Mouse (Mus musculus): ENCODE data around the gene Ccdc13. TPM values are rescaled to one million over a fixed set of nuclear protein-coding genes. Genes with fewer than 3 reads are reported as not detected.

Ccdc13 gene
- total RNA-seq, 2 experiments from 2014 or later, result 5.5 to 5.9 TPM

DNA sequence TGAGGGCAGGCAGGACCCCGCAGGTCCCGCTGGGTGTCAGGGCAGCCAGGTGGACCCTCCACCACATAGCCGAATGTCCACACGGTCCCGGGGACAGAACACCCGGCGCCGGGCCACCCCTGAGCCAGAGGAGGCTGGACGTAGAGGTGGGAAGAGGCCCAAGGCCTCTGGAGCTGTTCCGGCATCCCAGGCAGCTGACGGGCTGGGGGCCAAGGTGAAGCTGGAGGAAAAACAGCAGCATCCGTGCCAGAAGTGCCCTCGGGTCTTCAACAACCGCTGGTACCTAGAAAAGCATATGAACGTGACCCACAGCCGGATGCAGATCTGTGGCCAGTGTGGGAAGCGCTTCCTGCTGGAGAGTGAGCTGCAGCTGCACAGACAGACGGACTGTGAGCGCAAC lies 75.5 kb downstream of the Ccdc13 start:
- intact Hi-C loops (cut with DNase I), result loop anchor here (5.0 kb wide), 1 partner anchor 64 kb away; no protein-coding TSS in a partner anchor
- no peak for DNase-seq (ENCODE audit: low spot score in 2 of 2)

DNA sequence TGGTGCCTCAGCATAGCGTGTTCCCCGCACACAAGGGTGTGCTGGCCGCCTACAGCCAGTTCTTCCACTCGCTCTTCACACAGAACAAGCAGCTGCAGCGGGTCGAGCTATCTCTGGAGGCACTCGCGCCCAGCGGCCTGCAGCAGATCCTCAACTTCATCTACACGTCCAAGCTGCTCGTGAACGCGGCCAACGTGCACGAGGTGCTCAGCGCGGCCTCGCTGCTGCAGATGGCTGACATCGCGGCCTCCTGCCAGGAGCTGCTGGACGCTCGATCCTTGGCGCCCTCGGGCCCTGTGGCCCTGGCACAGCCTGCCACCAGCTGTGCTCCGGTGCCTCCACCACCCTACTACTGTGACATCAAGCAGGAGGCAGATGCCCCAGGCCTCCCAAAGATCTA lies 76.5 kb downstream of the Ccdc13 start:
- DNase-seq (ENCODE audit: low spot score in 2 of 2), result no peak
- intact Hi-C loops (cut with DNase I), result loop anchor here (5.0 kb wide), 1 partner anchor 65 kb away; no protein-coding TSS in a partner anchor

DNA sequence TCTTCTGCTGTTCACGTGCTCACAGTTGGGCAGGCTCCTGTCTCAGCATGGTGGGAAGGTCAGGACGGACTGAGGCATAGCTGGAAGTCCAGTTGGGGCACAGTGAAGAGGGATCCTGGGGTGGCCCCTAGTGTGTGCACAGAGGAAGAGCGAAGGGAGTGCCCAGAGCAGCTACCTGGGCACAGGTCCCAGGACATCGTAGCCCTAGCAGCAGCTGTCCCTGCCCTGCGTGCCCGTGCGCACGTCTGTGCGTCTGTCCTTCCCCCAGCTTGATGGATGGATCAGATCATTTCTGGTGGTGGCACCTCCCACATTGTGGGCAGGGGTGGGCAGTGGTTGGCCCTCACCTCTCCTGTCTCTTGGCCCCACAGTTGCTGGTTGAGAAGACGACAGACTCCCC lies 77.0 kb downstream of the Ccdc13 start:
- no peak for DNase-seq (ENCODE audit: low spot score in 2 of 2)
- intact Hi-C loops (cut with DNase I), result loop anchor here (5.0 kb wide), 1 partner anchor 65 kb away; no protein-coding TSS in a partner anchor

DNA sequence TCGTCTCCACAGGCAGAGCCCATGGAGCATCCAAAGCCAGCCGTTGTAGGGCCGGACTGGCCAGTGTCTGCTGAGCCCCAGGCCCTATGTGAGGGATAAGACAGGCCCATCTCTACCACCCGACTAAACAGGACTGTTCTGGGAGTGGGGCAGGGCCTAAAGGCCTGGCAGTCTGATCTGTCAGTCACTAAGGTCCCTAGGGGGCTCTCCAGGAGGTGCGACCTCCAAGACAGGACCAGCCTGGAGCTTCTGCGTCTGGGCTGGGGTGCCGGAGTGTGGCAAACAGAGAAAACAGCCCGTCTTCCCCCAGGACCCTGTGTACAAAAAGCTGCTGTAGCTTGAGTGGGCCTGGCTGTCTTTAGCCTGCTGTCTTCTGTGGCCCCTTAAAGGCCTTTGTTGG lies 77.5 kb downstream of the Ccdc13 start:
- intact Hi-C loops (cut with DNase I), result loop anchor here (5.0 kb wide), 1 partner anchor 66 kb away; no protein-coding TSS in a partner anchor
- no peak for DNase-seq (ENCODE audit: low spot score in 2 of 2)

DNA sequence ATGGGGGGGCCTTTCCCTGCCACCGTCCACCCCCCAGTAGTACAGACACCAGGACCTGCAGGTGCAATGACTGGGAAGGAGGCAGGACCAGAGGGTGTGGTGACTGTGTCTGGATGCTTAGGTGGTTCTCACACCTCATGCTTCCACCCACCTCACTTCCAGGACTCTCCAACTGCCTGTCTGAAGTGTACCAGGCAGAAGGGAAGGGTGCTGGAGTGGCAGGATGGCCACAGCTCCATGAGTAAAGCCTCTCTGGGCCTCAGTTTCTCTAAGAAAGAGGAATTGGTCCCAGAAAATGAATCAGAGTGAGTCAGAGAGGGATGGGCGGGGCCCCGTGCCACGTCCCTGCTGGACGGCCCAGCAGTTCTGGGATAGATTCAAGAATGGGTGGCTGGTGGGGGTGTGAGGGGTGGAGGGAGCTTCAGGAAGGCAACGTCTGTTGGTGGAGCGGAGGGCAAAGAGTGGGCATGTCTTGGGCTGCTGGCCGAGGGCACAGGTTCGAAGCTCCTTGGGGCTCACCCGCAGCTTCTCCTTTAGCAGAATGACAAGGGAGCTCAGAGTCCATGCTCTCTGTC lies 78.1 kb downstream of the Ccdc13 start:
- peak in 1 of 2 experiments; percentile 32 for DNase-seq (ENCODE audit: low spot score in 2 of 2)

DNA sequence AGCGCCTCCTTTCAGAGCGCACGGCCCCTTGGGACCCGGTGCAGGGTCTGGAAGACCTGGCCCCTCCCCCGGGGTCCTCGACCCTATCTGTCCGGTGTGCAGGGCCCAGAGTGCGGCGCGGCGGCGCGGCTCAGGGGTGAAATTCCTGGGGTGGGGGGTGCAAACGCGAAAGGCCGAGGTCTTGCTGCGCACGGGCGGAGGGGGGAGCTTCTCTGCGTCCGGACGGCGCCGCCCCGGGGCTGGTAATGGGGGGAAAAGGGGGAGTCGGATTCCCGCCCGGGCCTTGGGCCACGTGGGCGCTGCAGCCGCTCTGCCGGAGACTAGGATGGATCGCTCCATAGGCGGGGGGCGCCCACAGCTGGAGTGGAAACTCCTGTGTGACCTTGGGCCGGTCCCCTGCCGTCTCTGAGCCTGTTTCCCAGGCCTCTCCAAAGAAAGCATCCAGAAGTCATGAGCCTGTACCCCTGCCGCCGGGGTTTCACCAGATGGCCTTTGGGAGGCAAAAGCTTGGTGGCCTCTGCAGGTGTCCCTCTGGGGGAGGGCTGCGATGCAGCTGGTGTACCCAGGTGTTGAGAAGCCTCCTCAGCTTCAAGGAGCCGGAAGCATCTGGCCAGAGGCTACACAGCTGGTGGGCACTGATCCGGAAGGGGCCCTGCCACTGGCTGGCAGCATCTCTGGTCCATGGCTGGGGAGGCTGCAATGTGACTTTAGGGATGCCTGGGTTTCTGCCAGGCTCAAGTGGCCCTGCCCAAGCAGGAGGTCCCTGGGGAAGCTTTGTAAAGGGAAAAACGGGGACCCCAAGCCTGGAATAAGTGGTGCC lies 78.8 kb downstream of the Ccdc13 start:
- peak in 1 of 2 experiments; percentile 66 for DNase-seq (ENCODE audit: low spot score in 2 of 2)
- intact Hi-C loops (cut with DNase I), result loop anchor here (5.0 kb wide), 1 partner anchor 67 kb away; no protein-coding TSS in a partner anchor

More for the DNA sequence above, 78.1 kb downstream of the Ccdc13 start:
- intact Hi-C loops (cut with DNase I), result loop anchor here (5.0 kb wide), 1 partner anchor 66 kb away; no protein-coding TSS in a partner anchor

DNA sequence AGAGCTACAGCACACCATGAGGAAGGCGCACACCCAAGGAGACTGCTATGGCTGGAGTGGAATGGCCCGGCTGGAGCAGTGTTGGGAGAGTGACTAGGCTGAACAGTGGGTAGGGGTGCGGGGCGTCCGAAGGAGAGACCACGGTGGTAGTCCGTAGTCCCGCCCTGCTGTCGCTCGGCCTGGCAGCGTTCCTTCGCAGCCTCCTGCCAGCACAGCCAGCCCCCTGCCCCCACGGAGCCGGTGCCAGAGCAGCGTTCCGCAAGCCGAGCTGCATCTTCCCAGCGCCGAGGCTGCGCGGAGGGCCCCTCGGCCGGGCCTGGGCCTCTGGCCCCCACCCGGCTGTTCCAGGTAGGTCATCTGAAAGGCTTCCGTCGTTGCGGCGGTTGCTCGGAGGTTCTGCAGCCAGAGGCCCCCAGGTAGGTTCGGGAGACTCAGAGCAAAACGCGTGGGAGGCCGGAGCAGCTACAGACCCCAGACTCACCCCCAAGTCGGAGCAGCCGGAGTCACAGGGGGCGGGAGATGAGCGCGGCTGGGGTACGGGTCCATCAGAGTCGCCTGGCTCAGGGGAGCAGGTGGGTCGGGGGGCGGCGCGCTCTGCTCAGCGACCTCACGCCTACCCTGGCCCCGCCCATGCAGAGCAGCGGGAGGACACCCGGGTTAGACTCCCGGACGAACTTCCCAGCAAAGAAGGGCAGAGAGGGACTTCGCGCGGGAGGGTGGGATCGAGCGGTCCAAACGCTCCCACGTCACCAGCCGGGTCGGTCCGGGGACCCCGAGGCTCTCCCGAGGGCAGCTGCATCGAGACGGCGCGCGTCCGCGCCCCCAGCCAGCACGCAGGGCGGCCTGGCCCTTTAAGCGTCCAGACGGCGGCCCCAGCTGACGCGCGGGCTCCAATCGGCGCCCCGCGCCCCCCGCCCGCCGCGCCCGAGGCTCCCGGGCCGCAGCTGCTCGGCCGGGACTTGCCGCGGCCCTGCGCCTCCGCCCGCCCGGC lies 79.9 kb downstream of the Ccdc13 start, which contains the start of gene Zfp651:
TSS of gene Zfp651 (plus strand) at position 240 of the 991 bp plus-strand sequence.
- intact Hi-C loops (cut with DNase I), result loop anchor here (5.0 kb wide), 1 partner anchor 68 kb away; no protein-coding TSS in a partner anchor
- peak; percentile 80 to 82 for DNase-seq (ENCODE audit: low spot score in 2 of 2)

DNA sequence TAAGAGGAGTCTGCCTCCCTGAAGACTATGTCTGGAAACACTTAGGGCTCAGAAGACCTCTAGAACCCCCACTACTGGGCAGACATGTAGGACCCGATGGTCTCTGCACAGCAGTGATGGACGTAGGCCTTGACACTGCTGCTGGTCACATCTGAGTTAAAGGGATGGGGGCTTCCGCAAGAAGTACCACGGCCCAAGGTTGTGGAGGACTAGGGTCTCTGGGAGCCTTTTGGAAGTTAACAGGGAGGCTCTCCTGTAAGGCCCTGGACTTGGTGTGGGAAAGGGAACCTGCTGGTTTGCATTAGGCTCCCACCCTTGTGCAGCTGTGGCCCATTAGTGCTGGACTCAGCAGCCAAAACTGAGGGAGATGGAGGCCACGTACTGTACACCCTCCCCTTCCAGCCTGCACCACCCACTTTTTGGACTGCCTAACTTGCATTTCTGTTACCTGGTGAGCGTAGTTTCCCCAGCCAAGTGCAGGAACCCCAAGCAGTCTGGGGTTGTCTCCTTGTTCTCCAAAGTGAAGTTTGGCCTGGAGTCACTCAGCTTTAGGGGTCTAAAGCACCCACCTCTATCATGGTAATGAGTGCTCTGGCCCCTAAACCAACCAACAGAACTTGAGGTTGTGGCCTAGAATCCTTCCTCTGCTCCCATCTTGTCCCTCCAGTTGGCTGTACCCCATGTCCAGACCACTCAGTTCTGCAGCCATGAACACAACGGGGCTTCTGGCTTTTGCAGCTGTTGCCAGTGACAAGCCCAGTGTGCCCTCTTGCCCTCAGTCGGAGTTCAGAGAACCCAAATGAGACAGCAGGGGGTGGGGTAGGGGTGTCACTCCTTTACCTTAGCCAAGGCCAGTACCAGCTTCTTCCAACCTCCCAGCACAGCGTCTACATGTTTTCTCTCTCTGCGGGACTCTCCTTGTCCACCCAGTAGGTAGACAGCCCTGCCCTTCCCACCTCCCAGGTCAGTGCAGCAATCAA lies 81.1 kb downstream of the Ccdc13 start:
- intact Hi-C loops (cut with DNase I), result no loop called here
- peak in 1 of 2 experiments; percentile 30 for DNase-seq (ENCODE audit: low spot score in 2 of 2)

DNA sequence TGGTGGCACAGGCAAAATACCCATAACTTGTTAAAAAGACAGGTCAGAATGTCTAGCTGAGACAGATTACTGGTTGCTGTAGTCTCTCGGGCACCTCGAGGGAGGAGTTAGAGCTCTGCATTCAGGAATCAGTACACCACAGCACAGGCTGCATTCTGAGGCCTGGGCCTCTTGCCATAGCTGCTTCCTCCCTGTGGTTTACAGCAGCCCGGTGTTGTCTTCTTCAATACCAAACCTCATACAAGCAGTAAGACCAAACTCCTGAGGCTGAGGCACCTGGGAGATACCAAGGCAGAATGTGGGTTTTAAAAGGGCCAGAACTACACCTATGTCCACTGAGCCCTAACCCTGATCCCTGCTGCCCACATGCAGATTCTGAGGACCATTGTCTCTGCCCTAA lies 81.8 kb downstream of the Ccdc13 start:
- intact Hi-C loops (cut with DNase I), result no loop called here
- peak in 1 of 2 experiments; percentile 40 for DNase-seq (ENCODE audit: low spot score in 2 of 2)

DNA sequence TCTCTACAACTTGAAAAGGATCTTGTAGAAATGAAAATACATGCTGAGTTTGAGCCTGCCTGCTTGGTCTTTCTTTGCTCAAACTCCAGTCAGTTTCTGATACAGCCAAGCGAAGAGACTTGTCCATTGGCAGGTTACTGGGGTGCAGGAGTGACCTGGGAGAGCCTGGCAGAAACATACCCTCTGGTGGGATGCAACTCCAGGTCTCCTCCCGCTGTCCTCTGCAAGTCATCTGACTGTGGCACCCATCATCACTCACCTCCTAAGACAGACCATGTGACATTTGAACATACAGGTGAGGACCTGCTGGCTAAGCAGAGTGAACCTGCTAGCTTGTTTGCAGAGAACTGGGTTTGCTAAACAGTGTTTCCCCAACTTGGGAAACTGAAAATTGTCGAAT lies 82.5 kb downstream of the Ccdc13 start:
- no peak for DNase-seq (ENCODE audit: low spot score in 2 of 2)
- intact Hi-C loops (cut with DNase I), result no loop called here

DNA sequence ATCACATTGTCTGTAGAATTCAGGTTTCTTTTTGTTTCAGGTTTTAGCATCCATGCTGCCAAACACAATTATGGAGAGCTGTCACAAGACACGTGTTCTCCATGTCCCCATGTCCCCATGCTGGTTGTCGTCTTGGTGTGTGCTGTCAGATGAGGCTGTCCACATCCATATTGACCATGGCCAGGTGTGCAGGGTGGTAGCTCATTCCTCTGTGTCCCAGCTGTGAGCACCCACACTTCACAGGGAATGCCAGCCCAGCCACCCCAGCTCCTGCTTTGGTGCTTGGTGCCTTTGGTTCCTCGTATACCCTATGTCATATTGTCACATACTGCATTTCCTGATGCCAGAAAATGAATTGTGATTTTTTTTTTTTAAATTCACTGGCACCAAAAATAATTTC lies 84.6 kb downstream of the Ccdc13 start:
- no peak for DNase-seq (ENCODE audit: low spot score in 2 of 2)
- intact Hi-C loops (cut with DNase I), result no loop called here

DNA sequence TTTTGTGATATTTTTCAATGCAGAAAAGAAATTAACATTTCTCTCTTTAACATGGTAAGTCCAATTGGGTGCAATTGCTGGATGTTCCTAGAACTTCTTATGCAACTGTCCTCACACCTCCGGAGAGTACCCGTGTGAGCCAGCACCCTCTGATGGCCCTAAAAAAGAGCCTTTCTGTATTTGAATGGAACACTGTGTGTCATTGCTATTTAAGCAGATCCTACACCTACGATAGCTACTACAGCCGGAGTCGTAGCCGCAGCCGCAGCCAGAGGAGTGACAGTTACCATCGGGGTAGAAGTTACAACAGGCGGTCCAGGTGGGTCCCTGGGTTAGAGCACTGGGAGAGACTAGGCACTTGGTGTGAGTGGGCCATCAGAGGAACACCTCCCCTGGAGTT lies 86.5 kb downstream of the Ccdc13 start:
- intact Hi-C loops (cut with DNase I), result no loop called here
- peak in 1 of 2 experiments; percentile 56 for DNase-seq (ENCODE audit: low spot score in 2 of 2)

Other genes with a start within 250 kb of the Ccdc13 start
- 1 to 10 TPM; 2.0 to 2.1 TPM for gene Lyzl4, start 197.4 kb downstream of the Ccdc13 start, total RNA-seq (2021)
- 10 to 100 TPM; 25.2 to 27.2 TPM for gene Vipr1, start 196.7 kb downstream of the Ccdc13 start, total RNA-seq (2021)
- gene Sec22c, start 134.0 kb downstream of the Ccdc13 start, total RNA-seq (2021), result 10 to 100 TPM; 26.6 to 26.8 TPM
- gene Ss18l2, start 129.1 kb downstream of the Ccdc13 start, total RNA-seq (2021), result 10 to 100 TPM; 84.5 to 84.6 TPM
- 100 to 1,000 TPM in 1 of 2 experiments, 10 to 100 TPM in 1; 73.1 to 147 TPM for gene Nktr, start 120.3 kb downstream of the Ccdc13 start, total RNA-seq (2021)
- 100 to 1,000 TPM; 111 to 112 TPM for gene Zfp651, start 80.1 kb downstream of the Ccdc13 start, total RNA-seq (2021)
- gene Klhl40, start 61.9 kb downstream of the Ccdc13 start, total RNA-seq (2021), result 1 to 10 TPM; 4.9 to 8.8 TPM
- 10 to 100 TPM; 17.2 to 22.2 TPM for gene Hhatl, start 47.0 kb downstream of the Ccdc13 start, total RNA-seq (2021)
- gene Higd1a, start 18.9 kb upstream of the Ccdc13 start, total RNA-seq (2021), result 10 to 100 TPM; 85.6 to 87.3 TPM
- gene Ackr2, start 58.9 kb upstream of the Ccdc13 start, total RNA-seq (2021), result 1 to 10 TPM; 7.3 to 8.4 TPM
- not detected for gene Cyp8b1, start 76.8 kb upstream of the Ccdc13 start, total RNA-seq (2021)
- 1 to 10 TPM; 5.2 to 5.4 TPM for gene Fam198a, start 111.5 kb upstream of the Ccdc13 start, total RNA-seq (2021)
- gene Pomgnt2, start 157.6 kb upstream of the Ccdc13 start, total RNA-seq (2021), result 10 to 100 TPM; 38.0 to 38.2 TPM